Mouse (Mus musculus) G1E (cell line): ENCODE measurements around the gene Jam3. TPM values are rescaled to one million over a fixed set of nuclear protein-coding genes. Genes with fewer than 3 reads are reported as not detected.

Source experiments
- ATAC-seq: 2 replicates; pipeline ENCODE4 v1.8.0; 2016; ENCODE audit warnings: mild to moderate bottlenecking; ENCODE audit not compliant: insufficient number of reproducible peaks, poor library complexity, low FRiP score, severe bottlenecking; ENCODE audit errors: extremely low read depth
- DNase-seq: peaks from one replicate; pipeline ENCODE4 v3.0.0; 2012; ENCODE audit warnings: low spot score
- H3K27me3 ChIP-seq: 2 replicates; pipeline ENCODE4 v1.6.1; 2012; ENCODE audit warnings: mild to moderate bottlenecking, low read length, inconsistent platforms; ENCODE audit not compliant: insufficient read depth
- H3K36me3 ChIP-seq: replicated peaks from 2 replicates; pipeline ENCODE3; 2012; ENCODE audit warnings: mild to moderate bottlenecking, inconsistent platforms
- H3K4me1 ChIP-seq: 2 replicates; pipeline ENCODE4 v1.6.1; 2012; ENCODE audit warnings: low read depth, low read length, inconsistent platforms, mixed read lengths; ENCODE audit not compliant: insufficient read depth
- H3K4me3 ChIP-seq: 2 replicates; pipeline ENCODE4 v1.5.1; 2012; ENCODE audit warnings: low read depth, mild to moderate bottlenecking, inconsistent platforms, low read length, moderate library complexity, mixed read lengths
- H3K9me3 ChIP-seq: replicated peaks from 2 replicates; pipeline ENCODE4 v1.6.1; 2012; ENCODE audit warnings: inconsistent platforms
- CTCF ChIP-seq: IDR thresholded peaks from 2 replicates; pipeline ENCODE4 v1.5.1; 2012; ENCODE audit warnings: low read depth, low read length, inconsistent platforms, mixed read lengths
- GATA1 ChIP-seq: IDR thresholded peaks from 2 replicates; pipeline ENCODE4 v1.6.1; 2012; ENCODE audit warnings: borderline replicate concordance, low read length, inconsistent platforms, mixed read lengths
- GATA2 ChIP-seq: IDR thresholded peaks from 2 replicates; pipeline ENCODE4 v1.6.1; 2012; ENCODE audit warnings: low read depth, low read length, inconsistent platforms, borderline replicate concordance
- POLR2AphosphoS5 ChIP-seq: IDR thresholded peaks from 2 replicates; pipeline ENCODE4 v1.6.1; 2012; ENCODE audit warnings: low read depth, low read length, inconsistent platforms; ENCODE audit not compliant: insufficient replicate concordance
- TAL1 ChIP-seq: conservative IDR thresholded peaks from 2 replicates; pipeline ENCODE4 v1.6.1; 2012; ENCODE audit warnings: low read depth, low read length, inconsistent platforms, mixed read lengths
- polyA plus RNA-seq: library from polyadenylated mRNA; stranded (reverse); fragments of >175 nt; gene quantifications from 2 replicates; pipeline ENCODE4 v1.2.3, GENCODE M21; 2012
- total RNA-seq, 2 experiments: library from RNA; stranded (forward) in 1 of 2; stranded (reverse) in 1 of 2; fragments of 200-1000 nt in 1 of 2; fragments of >200 nt in 1 of 2; fragmentation: Nextera tagmentation in 1 of 2; gene quantifications; 2 replicates each; pipeline ENCODE4 v1.2.3; 2014 to 2017

Jam3 gene
- total and polyA plus RNA-seq, 3 experiments = not detected

DNA sequence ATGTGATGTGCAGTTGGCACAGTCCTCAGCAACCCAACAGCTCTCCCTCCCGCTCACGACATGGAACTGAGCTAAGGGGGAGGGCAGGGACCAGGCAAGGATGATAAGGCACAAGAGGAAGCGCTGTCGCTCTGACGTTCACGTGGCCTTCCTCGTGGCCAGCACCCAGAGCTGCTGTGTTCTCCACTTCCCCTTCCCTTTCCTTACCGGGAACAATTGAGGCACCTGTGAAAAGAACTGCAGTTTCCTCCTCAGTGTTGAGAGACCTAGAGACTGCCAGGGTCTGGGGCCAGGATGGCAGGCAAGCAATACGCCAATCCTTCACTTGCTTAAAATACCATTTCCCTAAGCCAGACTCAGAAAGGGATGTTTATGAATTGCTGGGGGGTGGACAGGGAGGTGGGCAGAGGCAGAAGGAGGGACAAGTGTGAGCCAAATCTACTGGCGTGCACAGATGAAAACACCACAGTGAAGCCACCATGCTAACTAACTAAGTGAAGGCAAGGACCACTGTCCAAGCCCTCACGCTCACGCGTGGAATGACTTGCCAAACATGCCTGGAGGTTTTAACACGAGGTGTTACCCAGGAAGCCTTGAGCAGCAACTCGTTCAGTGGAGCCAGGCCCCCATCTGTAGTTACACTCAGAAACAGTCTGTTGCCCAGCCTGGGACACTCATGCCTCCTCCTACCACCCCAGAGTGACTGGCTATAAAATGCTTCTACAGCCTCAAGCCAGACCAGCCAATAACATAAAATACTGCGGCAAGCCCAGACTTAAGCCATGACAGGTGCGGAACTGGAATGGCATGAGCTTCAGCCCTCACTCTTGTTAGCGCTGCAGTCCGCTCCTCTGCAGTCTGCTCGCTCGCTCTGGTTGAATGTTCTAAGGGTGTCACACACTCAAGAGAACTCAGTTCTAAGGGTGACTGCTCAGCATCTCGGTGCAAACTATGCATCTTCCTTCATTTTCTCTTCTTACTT, 45.4 kb downstream of the Jam3 start:
- TF ChIP-seq TAL1 = no peak
- TF ChIP-seq CTCF = no peak
- TF ChIP-seq GATA2 = no peak
- TF ChIP-seq GATA1 = no peak
- no peak for TF ChIP-seq POLR2AphosphoS5
- peaks cover 14% of the 10 kb centered on the region for H3K27me3 ChIP-seq
- H3K4me1 ChIP-seq = peaks cover 9% of the 10 kb centered on the region
- ATAC-seq (peak; percentile 54; the same call in 1 of the 2 replicates), DNase-seq (no peak)
- no peaks in the 10 kb centered on the region for H3K9me3 ChIP-seq
- H3K4me3 ChIP-seq = no peak overlapping the region
- H3K36me3 ChIP-seq = no peaks in the 10 kb centered on the region

- TF ChIP-seq GATA2 (no peak), CTCF (no peak), GATA1 (no peak), TAL1 (no peak), POLR2AphosphoS5 (no peak)
- H3K27me3 ChIP-seq = peaks cover 12% of the 10 kb centered on the region
These were observed 46.8 kb downstream of the Jam3 start for GRCm38 (mm10) chr9:27108451-27108850.

DNA sequence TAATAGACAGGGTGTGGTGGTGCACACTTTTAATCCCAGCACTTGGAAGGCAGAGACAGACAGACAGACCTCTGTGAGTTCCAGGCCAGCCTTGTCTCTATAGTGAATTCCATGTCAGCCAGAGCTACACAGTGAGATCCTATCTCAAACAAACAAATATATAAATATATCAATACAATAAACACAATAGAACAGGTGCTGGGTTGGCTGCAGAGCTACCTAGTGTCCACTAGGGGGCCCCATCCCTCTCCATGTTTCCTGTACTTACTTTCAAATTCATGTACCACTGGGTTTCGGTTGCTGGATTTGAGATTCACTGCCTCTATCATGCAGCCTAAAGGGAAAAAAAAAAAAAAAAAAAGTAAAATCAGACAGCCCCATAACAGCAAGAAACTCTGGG, 49.1 kb downstream of the Jam3 start:
- Histone ChIP-seq H3K4me3 (no peak overlapping the region), H3K9me3 (no peaks in the 10 kb centered on the region), H3K4me1 (peaks cover 9% of the 10 kb centered on the region), H3K36me3 (peaks cover 4% of the 10 kb centered on the region), H3K27me3 (peaks cover 6% of the 10 kb centered on the region)
- TF ChIP-seq GATA2 (no peak), CTCF (peak; percentile 61)
- ATAC-seq = 0 out of 2 replicates have a peak, but pooled peaks have one; percentile 24
- no peak for DNase-seq

More at GRCm38 (mm10) chr9:27108451-27108850, 46.8 kb downstream of the Jam3 start:
- ATAC-seq = no peak
- H3K36me3 ChIP-seq = no peaks in the 10 kb centered on the region
- no peak overlapping the region for H3K4me3 ChIP-seq
- no peaks in the 10 kb centered on the region for H3K9me3 ChIP-seq
- no peak for DNase-seq
- H3K4me1 ChIP-seq = peaks cover 9% of the 10 kb centered on the region

GRCm38 (mm10) chr9:27101466-27101865, 53.8 kb downstream of the Jam3 start:
- ATAC-seq = no peak

DNA sequence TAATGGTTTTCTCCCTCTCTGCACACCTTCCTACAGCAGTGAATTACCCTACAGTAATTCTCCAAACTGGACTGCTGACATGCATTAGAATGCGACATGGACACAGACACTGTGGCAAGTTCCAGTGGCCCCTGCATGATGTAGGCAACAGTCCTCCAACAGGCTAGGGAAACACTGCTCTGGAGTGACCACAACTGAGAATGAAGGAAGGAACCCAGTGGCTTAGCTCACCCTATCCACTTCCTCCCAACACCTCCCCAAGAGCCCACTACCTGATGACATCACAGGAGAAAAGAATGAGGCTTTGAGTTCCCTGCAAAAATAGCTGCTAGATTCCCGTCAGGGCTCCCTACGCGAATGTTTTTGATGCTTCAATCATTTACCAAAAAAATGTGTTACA, 55.7 kb downstream of the Jam3 start:
- DNase-seq (no peak), ATAC-seq (no peak)
- no peaks in the 10 kb centered on the region for H3K27me3 ChIP-seq
- no peak overlapping the region for H3K4me3 ChIP-seq
- H3K4me1 ChIP-seq = no peaks in the 10 kb centered on the region
- no peak for TF ChIP-seq GATA1
- no peak for TF ChIP-seq POLR2AphosphoS5
- no peak for TF ChIP-seq GATA2
- no peak for TF ChIP-seq CTCF
- TF ChIP-seq TAL1 = no peak
- no peaks in the 10 kb centered on the region for H3K9me3 ChIP-seq
- peaks cover 59% of the 10 kb centered on the region for H3K36me3 ChIP-seq

More at GRCm38 (mm10) chr9:27101466-27101865, 53.8 kb downstream of the Jam3 start:
- H3K27me3 ChIP-seq = no peaks in the 10 kb centered on the region
- peaks cover 42% of the 10 kb centered on the region for H3K36me3 ChIP-seq
- no peak overlapping the region for H3K4me3 ChIP-seq
- 0 out of 2 replicates have a peak, but pooled peaks cover under 1% of the 10 kb centered on the region for H3K4me1 ChIP-seq
- DNase-seq = no peak
- TF ChIP-seq GATA1 (no peak), POLR2AphosphoS5 (no peak), GATA2 (no peak), CTCF (no peak), TAL1 (no peak)
- no peaks in the 10 kb centered on the region for H3K9me3 ChIP-seq

GRCm38 (mm10) chr9:27098557-27098956, 56.7 kb downstream of the Jam3 start:
- H3K9me3 ChIP-seq = no peaks in the 10 kb centered on the region

More at GRCm38 (mm10) chr9:27098557-27098956, 56.7 kb downstream of the Jam3 start:
- DNase-seq (no peak), ATAC-seq (no peak)
- Histone ChIP-seq H3K27me3 (no peaks in the 10 kb centered on the region), H3K4me3 (no peak overlapping the region), H3K36me3 (peaks cover 68% of the 10 kb centered on the region), H3K4me1 (no peaks in the 10 kb centered on the region)
- TF ChIP-seq CTCF = no peak
- TF ChIP-seq GATA1 = no peak
- TF ChIP-seq POLR2AphosphoS5 = no peak
- TF ChIP-seq GATA2 = no peak
- no peak for TF ChIP-seq TAL1
